Mouse (Mus musculus) myocyte (in vitro differentiated cells): ENCODE measurements around the gene Zswim3.

Source experiments
- E2F4 ChIP-seq: IDR thresholded peaks from one replicate; pipeline ENCODE4 v1.6.1; 2011; ENCODE audit warnings: mild to moderate bottlenecking, control low read depth, moderate library complexity; ENCODE audit not compliant: insufficient read depth
- POLR2A ChIP-seq: IDR thresholded peaks from one replicate; pipeline ENCODE4 v1.6.1; 2011; ENCODE audit warnings: low read depth, mild to moderate bottlenecking, control low read depth, moderate library complexity; ENCODE audit not compliant: insufficient read length
- POLR2AphosphoS2 ChIP-seq: IDR thresholded peaks from one replicate; pipeline ENCODE4 v1.6.1; 2011; ENCODE audit warnings: low read depth, control low read depth; ENCODE audit not compliant: insufficient read length
- SRF ChIP-seq: IDR thresholded peaks from one replicate; pipeline ENCODE4 v1.6.1; 2011; ENCODE audit warnings: low read depth; ENCODE audit not compliant: control insufficient read depth, insufficient read length
- TCF12 ChIP-seq: IDR thresholded peaks from one replicate; pipeline ENCODE4 v1.6.1; 2011; ENCODE audit warnings: mild to moderate bottlenecking, control low read depth; ENCODE audit not compliant: poor library complexity, insufficient read depth, severe bottlenecking

GRCm38 (mm10) chr2:164791841-164792261, 13.0 kb upstream of the Zswim3 start:
- TF ChIP-seq POLR2A: no peak
- TF ChIP-seq SRF: no peak
- TF ChIP-seq POLR2AphosphoS2: no peak
- no peak for TF ChIP-seq TCF12
- no peak for TF ChIP-seq E2F4
